Mouse (Mus musculus): ENCODE data around the gene Vax2. TPM values are rescaled to one million over a fixed set of nuclear protein-coding genes. Genes with fewer than 3 reads are reported as not detected.

Vax2 gene
- polyA plus RNA-seq (2012; rRNA removed; ENCODE audit: low replicate concordance): not detected in 2 replicates

GRCm38 (mm10) chr6:83711067-83711675 lies at the start of gene Vax2:
Gene Vax2 (plus strand): TSS chr6:83711264.

GRCm38 (mm10) chr6:83677757-83678156 lies 33.3 kb upstream of the Vax2 start, which contains the start of gene Cd207:
Gene Cd207 (minus strand): TSS chr6:83677857.

GRCm38 (mm10) chr6:83742761-83743160 lies 31.7 kb downstream of the Vax2 start, which contains the start of gene Atp6v1b1:
Gene Atp6v1b1 (plus strand): TSS chr6:83742990.

GRCm38 (mm10) chr6:83762344-83762743 lies 51.3 kb downstream of the Vax2 start, which contains the start of gene Ankrd53:
Gene Ankrd53 (plus strand): TSS chr6:83762644.

GRCm38 (mm10) chr6:83775638-83776293 lies 64.7 kb downstream of the Vax2 start, which contains the start of gene Tex261:
Gene Tex261 (minus strand): TSS chr6:83775813.

Other genes with a start within 250 kb of the Vax2 start
- 18.1 and 24.2 TPM in 2 replicates for gene Dguok, start 204.3 kb upstream of the Vax2 start, polyA plus RNA-seq (2012; rRNA removed; ENCODE audit: low replicate concordance)
- 241 and 539 TPM in 2 replicates for gene Actg2, start 175.0 kb upstream of the Vax2 start, polyA plus RNA-seq (2012; rRNA removed; ENCODE audit: low replicate concordance)
- 4.4 and 6.7 TPM in 2 replicates for gene Stambp, start 138.5 kb upstream of the Vax2 start, polyA plus RNA-seq (2012; rRNA removed; ENCODE audit: low replicate concordance)
- not detected in 2 replicates for gene Clec4f, start 55.1 kb upstream of the Vax2 start, polyA plus RNA-seq (2012; rRNA removed; ENCODE audit: low replicate concordance)
- gene Cd207, start 33.4 kb upstream of the Vax2 start, polyA plus RNA-seq (2012; rRNA removed; ENCODE audit: low replicate concordance): not detected in 2 replicates
- not detected in 2 replicates for gene Atp6v1b1, start 31.7 kb downstream of the Vax2 start, polyA plus RNA-seq (2012; rRNA removed; ENCODE audit: low replicate concordance)
- gene Ankrd53, start 51.4 kb downstream of the Vax2 start, polyA plus RNA-seq (2012; rRNA removed; ENCODE audit: low replicate concordance): not detected in 2 replicates
- 78.3 and 99.0 TPM in 2 replicates for gene Tex261, start 64.5 kb downstream of the Vax2 start, polyA plus RNA-seq (2012; rRNA removed; ENCODE audit: low replicate concordance)
- gene Nagk, start 83.7 kb downstream of the Vax2 start, polyA plus RNA-seq (2012; rRNA removed; ENCODE audit: low replicate concordance): 15.6 and 26.1 TPM in 2 replicates
- 0.90 and 13.1 TPM in 2 replicates for gene Paip2b, start 120.5 kb downstream of the Vax2 start, polyA plus RNA-seq (2012; rRNA removed; ENCODE audit: low replicate concordance)
- 2.0 and 2.4 TPM in 2 replicates for gene Zfp638, start 155.8 kb downstream of the Vax2 start, polyA plus RNA-seq (2012; rRNA removed; ENCODE audit: low replicate concordance)

Data from duodenum, adult 2 months (tissue).